10 mouse cellular contexts compared by ENCODE assay signal in genomic region chr13:18056816-18057215, GRCm38 (mm10).
DNase-seq lines count a peak whose midpoint lies in the region; ATAC-seq and TF ChIP-seq lines count a peak whose summit lies in the region.
"Had no signal": no experiment of that assay in that cellular context is flagged by ENCODE, and none has a peak within 500 bp of the region (broad histone marks: within the 10 kb centered on the region; RNA-seq: fewer than 3 reads in every experiment).

No protein-coding gene starts in this region.

- H3K4me2 ChIP-seq in neural tube, embryonic 14.5 days (ENCODE audit: low read depth, low read length) = no peak overlapping the region
- no peak overlapping the region for H3K4me2 ChIP-seq in neural tube, embryonic 15.5 days
- H3K4me2 ChIP-seq in forebrain, postnatal 0 days (ENCODE audit: low read depth) = no peak overlapping the region
- no peak overlapping the region for H3K4me2 ChIP-seq in intestine, postnatal 0 days (replicated peaks; ENCODE audit: low read depth)
- no peak overlapping the region for H3K4me2 ChIP-seq in lung, postnatal 0 days (replicated peaks; ENCODE audit: low read depth, low read length)
- H3K4me2 ChIP-seq: lung, embryonic 14.5 days had no signal

- no peak overlapping the region for H3K9ac ChIP-seq in neural tube, embryonic 14.5 days (replicated peaks; ENCODE audit: low read depth, low read length)
- H3K9ac ChIP-seq in neural tube, embryonic 15.5 days (replicated peaks) = no peak overlapping the region
- no peak overlapping the region for H3K9ac ChIP-seq in forebrain, postnatal 0 days
- H3K9ac ChIP-seq in intestine, postnatal 0 days (ENCODE audit: low read depth, low read length) = no peak overlapping the region
- no peak overlapping the region for H3K9ac ChIP-seq in lung, postnatal 0 days (replicated peaks; ENCODE audit: low read depth)
- H3K9ac ChIP-seq: lung, embryonic 14.5 days had no signal

- ATAC-seq in neural tube, embryonic 14.5 days (ENCODE audit: low read depth) = peak; percentile 41; the same call in 1 of the 2 replicates
- ATAC-seq in neural tube, embryonic 15.5 days (ENCODE audit: low FRiP score) = no peak
- ATAC-seq in forebrain, postnatal 0 days = peak; percentile 51; the same call in 1 of the 2 replicates
- ATAC-seq in intestine, postnatal 0 days = peak; percentile 73
- no peak for ATAC-seq in lung, postnatal 0 days
- ATAC-seq: CD4-positive, CD25-positive, alpha-beta regulatory T cell, adult 4 months had no signal

- no peak overlapping the region for H3K27ac ChIP-seq in neural tube, embryonic 14.5 days (ENCODE audit: low read depth, low read length)
- no peak overlapping the region for H3K27ac ChIP-seq in neural tube, embryonic 15.5 days (replicated peaks)
- H3K27ac ChIP-seq in forebrain, postnatal 0 days (ENCODE audit: low read depth, low read length) = no peak overlapping the region
- no peak overlapping the region for H3K27ac ChIP-seq in intestine, postnatal 0 days (ENCODE audit: low read depth, low read length)
- H3K27ac ChIP-seq in lung, postnatal 0 days (ENCODE audit: low read length) = no peak overlapping the region

- 66% methylated on average over 3 of the region's 3 CpGs for WGBS in neural tube, embryonic 14.5 days
- WGBS in neural tube, embryonic 15.5 days = 67% methylated on average over 3 of the region's 3 CpGs
- WGBS in forebrain, postnatal 0 days = 58% methylated on average over 3 of the region's 3 CpGs
- WGBS in intestine, postnatal 0 days = 58% methylated on average over 3 of the region's 3 CpGs
- WGBS in lung, postnatal 0 days = 49% methylated on average over 3 of the region's 3 CpGs

- no peaks in the 10 kb centered on the region for H3K36me3 ChIP-seq in neural tube, embryonic 14.5 days (ENCODE audit: control insufficient read depth, insufficient read depth, low read length)
- no peaks in the 10 kb centered on the region for H3K36me3 ChIP-seq in neural tube, embryonic 15.5 days
- H3K36me3 ChIP-seq in forebrain, postnatal 0 days (ENCODE audit: insufficient read depth) = no peaks in the 10 kb centered on the region
- no peaks in the 10 kb centered on the region for H3K36me3 ChIP-seq in intestine, postnatal 0 days (ENCODE audit: control insufficient read depth, insufficient read depth)
- no peaks in the 10 kb centered on the region for H3K36me3 ChIP-seq in lung, postnatal 0 days (ENCODE audit: insufficient read depth, low read length)

- no peaks in the 10 kb centered on the region for H3K27me3 ChIP-seq in neural tube, embryonic 14.5 days (ENCODE audit: control insufficient read depth, insufficient read depth, low read length)
- H3K27me3 ChIP-seq in neural tube, embryonic 15.5 days (replicated peaks) = no peaks in the 10 kb centered on the region
- H3K27me3 ChIP-seq in forebrain, postnatal 0 days (ENCODE audit: insufficient read depth, low read length) = no peaks in the 10 kb centered on the region
- H3K27me3 ChIP-seq in intestine, postnatal 0 days (replicated peaks; ENCODE audit: control insufficient read depth, insufficient read depth, low read length) = no peaks in the 10 kb centered on the region
- H3K27me3 ChIP-seq in lung, postnatal 0 days (replicated peaks; ENCODE audit: insufficient read depth, low read length) = no peaks in the 10 kb centered on the region

- no peak for TF ChIP-seq CTCF in forebrain, postnatal 0 days (IDR thresholded peaks at IDR 0.05; ENCODE audit: low read depth)
- TF ChIP-seq CTCF in intestine, postnatal 0 days (IDR thresholded peaks at IDR 0.05; ENCODE audit: low read depth) = no peak
- no peak for TF ChIP-seq CTCF in lung, postnatal 0 days (IDR thresholded peaks at IDR 0.05)

- H3K9me3 ChIP-seq in neural tube, embryonic 14.5 days (ENCODE audit: control insufficient read depth, low read length) = no peaks in the 10 kb centered on the region
- no peaks in the 10 kb centered on the region for H3K9me3 ChIP-seq in neural tube, embryonic 15.5 days (replicated peaks)
- no peaks in the 10 kb centered on the region; the same call in 1 of the 2 replicates for H3K9me3 ChIP-seq in forebrain, postnatal 0 days (ENCODE audit: low read length)
- H3K9me3 ChIP-seq in intestine, postnatal 0 days (ENCODE audit: control insufficient read depth) = peaks cover 6% of the 10 kb centered on the region; the same call in 1 of the 2 replicates
- no peaks in the 10 kb centered on the region for H3K9me3 ChIP-seq in lung, postnatal 0 days (ENCODE audit: low read length)

- H3K4me1 ChIP-seq in neural tube, embryonic 14.5 days (ENCODE audit: control insufficient read depth, insufficient read depth, low read length) = no peaks in the 10 kb centered on the region
- H3K4me1 ChIP-seq in neural tube, embryonic 15.5 days = no peaks in the 10 kb centered on the region
- no peaks in the 10 kb centered on the region for H3K4me1 ChIP-seq in forebrain, postnatal 0 days (ENCODE audit: insufficient read depth)
- H3K4me1 ChIP-seq in intestine, postnatal 0 days (replicated peaks; ENCODE audit: control insufficient read depth, insufficient read depth, low read length) = no peaks in the 10 kb centered on the region
- no peaks in the 10 kb centered on the region for H3K4me1 ChIP-seq in lung, postnatal 0 days (ENCODE audit: insufficient read depth, low read depth, low read length)

- no peak for TF ChIP-seq EP300 in lung, postnatal 0 days (IDR thresholded peaks at IDR 0.05)

- no peak overlapping the region for H3K4me3 ChIP-seq in neural tube, embryonic 14.5 days (ENCODE audit: low read depth, low read length)
- no peak overlapping the region for H3K4me3 ChIP-seq in neural tube, embryonic 15.5 days (replicated peaks)
- no peak overlapping the region for H3K4me3 ChIP-seq in forebrain, postnatal 0 days (ENCODE audit: low read depth, low read length)
- no peak overlapping the region for H3K4me3 ChIP-seq in intestine, postnatal 0 days (ENCODE audit: low read depth, low read length)
- no peak overlapping the region for H3K4me3 ChIP-seq in lung, postnatal 0 days (ENCODE audit: low read depth, low read length)
- H3K4me3 ChIP-seq: myocyte had no signal

- no peak for DNase-seq in forebrain, postnatal 0 days
- DNase-seq in right cerebral cortex, adult 18-20 months = no peak
- no peak for DNase-seq in adrenal gland, adult 18-20 months (ENCODE audit: low spot score in 2 of 2)
- no peak for DNase-seq in lung, postnatal 0 days (ENCODE audit: low spot score)

Comparison
In these comparisons a context has a peak if more than half of its experiments do, and no peak if none do; other contexts are left out.
1. ATAC-seq: peak in neural tube, embryonic 14.5 days (single experiment), forebrain, postnatal 0 days (single experiment) and intestine, postnatal 0 days (single experiment); none in neural tube, embryonic 15.5 days (single experiment) and lung, postnatal 0 days (single experiment).